Mouse (Mus musculus) CD8-positive naive resting alpha-beta T cell, adult 2 months (primary cell): ENCODE results near the gene 1700025F22Rik.
"Not testable (repeated sequence)": the region's sequence is repeated elsewhere in the genome, so short reads cannot be mapped to it uniquely, and the experiment has no call there.

ENCODE experiments used
- DNase-seq, 2 experiments: peaks; one replicate each; pipeline ENCODE4 v3.0.0; 2022; ENCODE audit warnings: low read depth in 2 of 2, low spot score in 2 of 2

Gene 1700025F22Rik

GRCm38 (mm10) chr19:11165172-11165571 is at the start of gene 1700025F22Rik:
Gene 1700025F22Rik, minus strand, starts transcription at chr19:11165320.
- peak in 1 of 2 experiments; percentile 23 for DNase-seq

- no peak for DNase-seq
Measured at GRCm38 (mm10) chr19:11196546-11196945, 31.4 kb upstream of the 1700025F22Rik start, which contains the start of gene Ms4a13. Gene Ms4a13, minus strand, starts transcription at chr19:11196737.

GRCm38 (mm10) chr19:11192552-11192951 is 27.4 kb upstream of the 1700025F22Rik start:
- no peak for DNase-seq

GRCm38 (mm10) chr19:11184121-11184520 is 19.0 kb upstream of the 1700025F22Rik start:
- peak; percentile 37 to 60 for DNase-seq

- no peak for DNase-seq
Measured at GRCm38 (mm10) chr19:11177464-11177863, 12.3 kb upstream of the 1700025F22Rik start.

GRCm38 (mm10) chr19:11157890-11158289 is 7.2 kb downstream of the 1700025F22Rik start:
- DNase-seq, result not testable (repeated sequence)

GRCm38 (mm10) chr19:11135336-11135735 is 29.8 kb downstream of the 1700025F22Rik start:
- no peak for DNase-seq

- no peak for DNase-seq
Measured at GRCm38 (mm10) chr19:11134852-11135251, 30.3 kb downstream of the 1700025F22Rik start.

- not testable (repeated sequence) for DNase-seq
Measured at GRCm38 (mm10) chr19:11130776-11131175, 34.3 kb downstream of the 1700025F22Rik start, which contains the start of gene 1700017D01Rik. Gene 1700017D01Rik, minus strand, starts transcription at chr19:11130876.

- DNase-seq, result no peak
Measured at GRCm38 (mm10) chr19:11129702-11130101, 35.4 kb downstream of the 1700025F22Rik start.

GRCm38 (mm10) chr19:11121016-11121420 is 44.1 kb downstream of the 1700025F22Rik start:
- peak in 1 of 2 experiments; percentile 13 for DNase-seq

- DNase-seq, result no peak
Measured at GRCm38 (mm10) chr19:11119338-11119737, 45.8 kb downstream of the 1700025F22Rik start.

GRCm38 (mm10) chr19:11107746-11108145 is 57.4 kb downstream of the 1700025F22Rik start:
- no peak for DNase-seq

GRCm38 (mm10) chr19:11101880-11102279 is 63.2 kb downstream of the 1700025F22Rik start:
- no peak for DNase-seq

GRCm38 (mm10) chr19:11098401-11098800 is 66.7 kb downstream of the 1700025F22Rik start:
- DNase-seq, result no peak

GRCm38 (mm10) chr19:11092131-11092530 is 73.0 kb downstream of the 1700025F22Rik start:
- peak in 1 of 2 experiments; percentile 4 for DNase-seq
